Mouse (Mus musculus) layer of hippocampus, postnatal 14 days (tissue): ENCODE results near the gene Dlk1. TPM values are rescaled to one million over a fixed set of nuclear protein-coding genes. Genes with fewer than 3 reads are reported as not detected.

ENCODE experiments used
- DNase-seq, 2 experiments: peaks; one replicate each; pipeline ENCODE4 v3.0.0; 2021 to 2022; ENCODE audit warnings: low spot score in 2 of 2, mixed read lengths in 1 of 2
- long read RNA-seq, 2 experiments: library from polyadenylated mRNA; stranded (forward); transcript quantifications; one replicate each; pipeline ENCODE4 v2.0.0; 2021
- total RNA-seq, 2 experiments: library from RNA; stranded (reverse); gene quantifications; 2 replicates each; pipeline ENCODE4 v1.2.3; 2021

The Dlk1 gene
- 1 to 10 TPM; 1.9 to 2.3 TPM for total RNA-seq
- long read RNA-seq, experiment 1, partial matches to known transcripts, result 0 of 1 reads
- long read RNA-seq, experiment 1, other reads (novel, unspliced or antisense), result 1 of 1 reads
- long read RNA-seq, experiment 2, partial matches to known transcripts, result 0 of 1 reads
- long read RNA-seq, experiment 2, other reads (novel, unspliced or antisense), result 1 of 1 reads

DNA sequence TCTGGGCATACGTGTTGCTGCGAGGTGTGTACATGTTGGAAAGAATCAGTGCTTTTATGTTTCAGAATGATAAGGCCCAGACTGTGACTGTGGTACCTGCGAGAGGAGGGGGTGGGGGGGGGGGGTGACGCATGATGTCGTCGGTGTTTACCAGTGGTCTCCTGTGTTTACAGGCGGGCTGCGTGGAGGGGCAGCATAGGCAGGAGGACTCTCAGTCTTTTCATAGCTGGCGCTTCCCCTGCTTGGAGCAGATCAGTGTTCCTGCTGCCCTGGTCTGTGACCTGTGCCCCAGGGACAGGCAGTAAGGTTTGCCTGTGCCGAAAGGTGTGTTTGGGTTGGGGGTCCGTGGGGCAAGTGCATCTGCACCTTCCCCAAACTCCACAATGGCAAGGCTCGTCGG is at the start of gene Dlk1:
TSS of gene Dlk1 (plus strand) at position 232 of the 400 bp plus-strand sequence.
- no peak for DNase-seq

DNA sequence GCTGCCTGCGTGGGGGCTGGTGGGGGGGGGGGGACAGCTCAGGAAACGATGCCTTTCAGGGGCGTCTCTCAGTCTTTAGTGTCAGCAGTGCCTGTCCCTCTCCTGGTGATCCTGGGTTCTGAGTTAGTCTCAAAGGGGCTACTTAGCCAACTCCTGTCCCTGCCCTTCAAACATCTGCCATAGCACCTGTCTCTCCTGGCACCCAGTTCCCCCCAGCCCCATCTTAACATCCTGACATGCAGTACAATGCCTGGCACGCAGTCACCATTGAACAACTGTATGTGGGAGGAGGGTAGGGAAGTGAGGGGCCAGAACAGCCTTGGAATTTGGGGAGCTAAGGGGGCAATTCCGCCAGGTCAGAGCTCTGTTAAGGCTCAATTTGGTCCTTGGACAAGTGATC is 49.7 kb upstream of the Dlk1 start:
- DNase-seq, result no peak

DNA sequence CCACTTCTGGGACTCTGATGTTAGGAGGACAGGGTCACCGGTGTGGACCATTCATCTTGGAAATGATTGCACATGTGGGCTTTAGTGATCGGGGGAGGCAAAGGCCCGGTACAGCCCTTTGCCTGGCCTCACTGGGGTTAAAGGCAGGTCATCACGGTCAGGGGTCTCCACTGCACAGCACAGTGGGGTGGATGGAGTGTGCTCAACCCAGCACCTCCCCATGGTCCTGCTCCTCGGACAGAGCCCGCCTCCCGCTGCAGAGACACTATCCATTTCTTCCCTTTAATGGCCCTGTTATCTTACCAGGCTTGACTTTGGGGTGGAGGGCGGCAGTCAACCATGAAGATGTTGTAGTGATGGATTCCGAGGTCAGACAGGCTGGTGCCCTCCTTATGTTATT is 48.9 kb upstream of the Dlk1 start:
- no peak for DNase-seq

DNA sequence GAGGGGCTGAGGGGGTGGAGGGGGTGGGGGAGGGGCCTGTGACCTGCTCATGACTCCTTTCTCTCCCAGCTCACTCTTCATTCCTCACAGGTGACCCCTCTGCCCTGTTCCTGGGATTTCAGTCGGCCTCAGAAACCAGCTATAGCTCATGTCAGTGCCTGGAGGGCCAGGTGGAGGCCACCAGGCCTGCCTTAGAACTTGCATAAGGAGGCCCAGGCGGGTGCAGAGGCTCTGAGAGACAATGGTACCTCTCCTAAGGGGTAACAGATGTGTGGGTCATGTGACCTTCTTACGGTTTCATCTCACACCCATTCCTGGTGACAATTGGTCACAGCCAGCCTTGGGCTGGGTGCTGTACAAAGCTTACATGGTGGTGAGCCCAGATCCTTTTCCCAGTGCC is 46.6 kb upstream of the Dlk1 start:
- no peak for DNase-seq

DNA sequence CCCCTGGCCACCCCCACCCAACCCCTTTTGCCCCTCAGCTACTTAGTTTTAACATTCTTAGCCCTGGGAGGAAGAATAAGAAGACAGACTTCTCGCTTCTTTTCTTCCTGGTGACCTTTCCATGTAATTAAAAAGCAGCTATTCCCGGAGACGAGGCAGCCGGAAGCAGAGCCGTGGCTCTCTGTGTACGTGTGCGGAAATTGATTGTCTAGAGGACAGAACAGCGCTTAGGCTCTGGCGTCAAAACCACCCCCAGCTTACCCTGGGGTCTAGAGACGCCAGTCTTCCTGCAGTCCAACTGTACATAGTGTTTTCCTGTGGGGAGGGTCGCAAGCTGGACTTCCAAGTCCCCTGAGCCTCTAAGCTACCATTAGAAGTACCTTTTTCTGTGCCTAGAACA is 41.9 kb upstream of the Dlk1 start:
- DNase-seq, result no peak

DNA sequence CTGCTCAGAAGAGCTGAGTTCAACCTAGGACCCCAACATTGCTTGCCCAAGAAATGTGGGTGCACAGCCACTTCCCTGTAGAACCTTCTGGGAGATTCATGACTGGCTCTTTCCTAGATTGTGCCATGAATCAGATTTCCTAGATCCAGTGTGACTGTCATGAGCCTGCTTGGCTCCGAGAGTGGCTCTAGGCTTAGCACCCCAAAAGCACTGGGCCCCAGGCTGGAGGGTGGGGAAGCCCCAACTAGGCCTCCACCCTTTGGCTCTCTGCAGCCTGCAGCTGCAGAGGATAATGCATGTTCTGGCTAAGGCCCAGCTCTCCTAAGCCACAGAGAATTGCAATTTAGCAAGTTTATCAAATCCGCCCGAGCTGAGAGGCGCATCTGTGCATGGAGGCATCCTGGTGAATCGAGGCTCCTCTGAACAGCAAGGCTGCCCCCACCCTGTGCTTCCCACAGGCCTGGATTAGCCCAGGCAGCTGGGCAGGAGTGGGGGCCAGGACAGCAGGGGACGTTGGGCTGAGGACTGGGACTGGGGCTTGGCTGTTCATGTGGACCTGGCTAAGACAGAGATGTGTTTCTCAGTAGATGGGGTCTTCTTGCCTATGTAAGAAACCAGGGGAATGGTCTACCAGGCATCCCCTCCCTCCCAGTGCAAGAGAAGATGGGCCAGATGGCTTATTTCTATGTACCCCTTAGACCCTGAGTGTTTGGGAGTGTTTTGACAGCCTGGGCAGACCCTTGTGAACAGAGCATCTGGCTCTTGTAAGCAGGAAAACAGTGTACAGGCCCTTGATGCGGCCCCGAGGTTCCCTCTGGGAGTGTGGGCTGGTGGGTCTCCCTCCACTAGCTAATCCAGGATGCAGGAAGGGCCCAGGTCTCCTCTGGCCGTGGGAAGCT is 41.2 kb upstream of the Dlk1 start:
- DNase-seq, result no peak

DNA sequence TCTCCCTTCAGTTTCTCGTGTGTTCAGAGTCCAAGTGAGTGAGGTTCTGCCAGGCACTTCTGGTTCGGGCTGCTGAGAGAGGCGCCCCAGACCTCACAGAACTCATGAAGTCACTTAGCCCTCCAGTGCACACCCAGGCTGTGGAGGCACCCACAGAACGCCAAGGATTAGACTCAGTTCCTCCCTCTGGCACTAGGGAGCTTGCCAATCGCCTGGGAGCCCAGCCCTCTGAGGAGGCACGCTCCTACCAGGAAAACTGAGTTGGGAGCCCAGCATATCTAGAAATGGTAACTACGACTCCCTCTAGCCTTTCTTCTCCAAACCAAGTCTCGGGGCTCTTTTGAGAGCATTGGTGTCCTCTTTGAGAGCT is 40.6 kb upstream of the Dlk1 start:
- DNase-seq, result no peak

DNA sequence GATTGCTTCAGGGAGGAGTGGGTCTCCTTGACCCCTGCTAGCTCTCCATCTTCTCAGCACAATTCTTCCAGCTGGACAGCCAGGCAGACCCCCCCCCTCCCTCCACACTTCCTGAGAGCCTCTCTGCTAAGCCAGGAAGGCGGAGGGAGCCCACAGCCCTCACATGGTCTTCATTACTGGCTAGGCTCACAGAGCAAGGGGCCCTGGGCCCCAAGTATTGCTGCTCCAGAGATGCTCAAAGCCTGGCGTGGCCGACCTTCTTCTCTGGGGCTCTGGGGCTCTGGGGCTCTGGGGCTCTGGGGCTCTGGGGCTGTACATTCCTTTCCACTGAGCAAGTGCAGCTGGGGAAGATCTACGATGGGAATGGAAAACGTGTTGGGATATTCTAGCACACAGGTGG is 39.9 kb upstream of the Dlk1 start:
- DNase-seq, result no peak

DNA sequence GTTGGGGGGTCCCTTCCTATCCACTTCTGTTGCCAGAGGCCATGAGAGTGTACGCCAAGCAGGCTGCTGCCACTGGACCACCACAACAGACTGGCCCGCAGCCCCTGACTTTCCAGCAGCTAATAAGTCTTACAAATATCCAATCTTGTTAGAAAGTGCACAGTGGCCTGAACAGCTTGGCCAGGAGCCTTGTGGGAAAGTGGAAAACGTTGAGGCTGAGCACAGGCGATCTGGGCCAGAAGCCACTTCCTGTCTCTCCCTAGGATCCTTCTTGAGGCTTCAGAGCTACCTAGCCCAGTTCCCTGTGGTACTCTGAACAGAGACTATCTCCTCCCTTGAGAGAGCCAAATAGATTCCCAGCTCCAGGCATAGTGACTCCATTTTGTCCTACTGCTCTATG is 39.3 kb upstream of the Dlk1 start:
- DNase-seq, result no peak

DNA sequence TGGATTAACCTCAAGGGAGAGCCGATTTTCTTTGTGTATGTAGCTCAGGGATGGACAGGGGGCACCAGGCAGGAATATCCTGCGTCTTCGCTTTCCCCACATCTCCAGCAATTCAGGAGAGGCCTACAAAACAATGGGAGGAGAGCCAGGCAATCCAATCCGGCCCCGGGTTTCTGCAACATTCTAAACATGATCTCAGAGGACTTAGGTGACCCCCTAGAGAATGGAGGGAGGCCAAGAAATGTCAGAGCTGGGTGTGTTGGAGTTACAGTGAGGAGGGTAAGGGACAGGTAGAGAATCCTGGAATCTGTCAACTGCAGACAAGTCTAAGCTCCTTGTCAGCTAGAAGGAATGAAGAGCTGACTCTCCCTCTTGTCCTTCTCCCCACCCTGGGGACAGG is 35.9 kb upstream of the Dlk1 start:
- DNase-seq, result no peak

DNA sequence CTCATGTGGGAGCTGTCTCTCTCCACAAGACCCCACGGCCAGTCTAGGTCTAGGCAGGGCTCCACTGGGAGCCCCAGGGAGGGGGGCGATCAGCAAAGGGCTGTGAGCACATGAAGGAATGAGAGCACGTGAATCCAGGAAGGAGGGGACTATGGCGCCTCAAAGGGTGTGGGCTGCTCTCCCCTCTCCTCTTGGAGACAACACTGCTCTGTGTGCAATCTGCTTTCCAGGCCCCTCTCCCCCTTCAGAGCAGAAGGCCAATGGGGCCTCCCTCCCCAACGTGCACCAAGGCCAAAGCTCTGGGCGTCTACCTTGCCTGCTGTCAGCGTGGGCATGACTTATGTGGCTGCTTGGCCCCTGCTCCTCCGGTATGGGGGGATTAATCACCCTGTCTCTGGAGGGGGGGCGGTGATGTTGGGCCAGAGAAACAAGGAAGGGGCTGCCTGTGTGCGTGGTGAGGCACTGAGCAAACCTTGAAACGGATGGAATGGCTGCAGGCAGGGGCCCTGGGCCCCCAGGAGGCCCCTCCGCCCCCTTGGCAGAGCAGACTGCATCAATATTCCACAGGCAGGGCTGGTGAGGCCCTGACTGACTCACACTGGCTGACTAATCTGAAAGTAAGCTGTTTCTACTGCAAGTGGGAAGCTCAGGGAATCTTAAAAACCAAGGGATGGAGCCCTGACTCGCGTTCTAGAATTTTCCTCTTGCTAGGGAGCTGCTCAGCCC is 35.0 kb upstream of the Dlk1 start:
- DNase-seq, result no peak

DNA sequence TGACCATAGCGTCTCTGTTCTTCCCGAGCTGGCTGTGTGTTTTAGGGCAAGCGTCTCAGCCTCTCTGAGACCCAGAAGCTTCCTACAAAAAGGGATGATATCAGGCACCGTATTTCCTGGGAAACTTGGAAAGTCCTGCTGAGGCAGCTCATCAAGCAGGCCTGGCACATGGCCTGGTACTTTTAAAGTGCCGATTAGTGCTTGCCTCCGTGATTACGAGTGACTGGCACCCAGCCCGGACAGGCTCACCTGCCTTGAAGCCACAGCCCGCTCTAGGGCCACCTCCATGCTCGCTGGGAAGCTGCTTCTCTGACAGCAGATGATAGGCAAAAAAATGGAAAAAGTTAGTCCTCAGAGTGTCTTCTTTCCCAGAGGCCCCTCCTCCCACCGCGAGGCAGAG is 32.6 kb upstream of the Dlk1 start:
- no peak for DNase-seq

DNA sequence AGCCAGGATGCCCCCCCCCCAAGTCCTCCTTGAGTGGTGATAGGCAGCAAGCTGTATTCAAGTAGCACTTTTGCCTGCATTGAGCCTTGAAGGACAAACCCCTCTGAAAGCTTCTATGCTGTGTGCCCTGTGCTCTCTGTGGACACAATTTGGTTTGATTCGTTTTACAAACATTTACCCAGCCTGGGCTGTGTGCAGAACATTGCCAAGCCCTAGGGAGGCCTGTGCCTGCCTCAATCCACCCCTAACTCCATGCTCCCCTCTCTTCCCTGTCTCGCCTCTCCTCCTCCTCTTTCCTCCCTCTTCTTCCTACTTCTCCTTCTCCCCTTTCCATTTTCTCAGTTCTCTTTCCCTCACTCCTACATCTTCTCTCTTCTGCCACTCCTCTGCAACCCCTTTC is 29.5 kb upstream of the Dlk1 start:
- no peak for DNase-seq

DNA sequence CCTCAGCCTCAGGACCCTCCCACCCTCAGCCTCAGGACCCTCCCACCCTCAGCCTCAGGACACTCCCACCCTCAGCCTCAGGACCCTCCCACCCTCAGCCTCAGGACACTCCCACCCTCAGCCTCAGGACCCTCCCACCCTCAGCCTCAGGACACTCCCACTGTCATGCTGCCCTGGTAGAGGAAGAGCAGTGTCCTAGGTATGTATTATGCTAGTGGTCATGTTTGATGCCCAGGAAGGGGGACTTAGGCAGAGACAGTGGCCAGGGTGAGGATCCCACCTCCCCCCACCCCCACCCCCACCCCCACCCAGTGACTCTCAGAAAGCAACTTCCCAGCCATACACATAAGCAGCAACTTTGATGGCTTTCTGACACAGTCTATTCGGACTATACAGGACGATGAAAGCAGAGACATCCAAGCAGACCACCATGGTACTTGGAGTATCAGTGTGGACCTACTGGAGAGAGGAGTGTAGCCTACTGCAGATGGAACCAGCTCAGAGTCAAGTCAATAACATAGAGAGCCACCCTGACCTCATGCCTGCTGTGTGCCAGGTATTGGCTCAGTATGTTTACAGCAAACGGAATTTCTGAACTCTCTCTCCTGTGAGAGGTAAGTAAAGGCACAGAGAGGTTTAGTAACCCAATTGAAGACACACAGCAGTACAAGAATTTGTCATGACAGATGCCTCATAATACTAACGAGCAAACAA is 28.8 kb upstream of the Dlk1 start:
- no peak for DNase-seq

DNA sequence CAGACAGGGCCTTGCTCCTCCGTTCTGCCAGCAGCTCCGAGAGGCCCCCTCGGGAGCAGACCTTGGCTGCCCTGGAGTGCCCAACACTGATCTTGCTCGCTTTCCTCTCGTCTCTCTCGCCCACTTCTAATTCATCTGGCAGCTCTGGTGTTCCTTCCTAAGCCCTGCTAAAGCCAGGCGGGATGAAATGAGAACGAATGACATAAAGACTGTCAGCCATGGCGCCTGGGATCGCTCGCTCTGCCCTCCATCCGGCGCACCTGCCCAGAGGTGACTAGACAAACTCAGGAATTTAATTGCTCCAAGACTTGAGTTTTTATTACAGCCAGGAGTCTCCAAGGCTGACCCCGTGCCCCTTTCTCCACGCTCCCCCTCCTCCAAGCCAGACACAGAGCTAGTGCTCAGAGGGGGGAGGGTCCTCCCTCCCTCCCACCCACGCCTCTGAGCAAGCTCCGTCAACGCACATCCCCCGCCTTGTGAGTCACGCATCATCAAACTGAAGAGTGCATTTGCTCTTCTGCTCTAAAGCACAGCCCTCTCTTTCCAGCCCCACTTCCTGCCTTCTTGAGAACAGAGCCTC is 27.8 kb upstream of the Dlk1 start:
- DNase-seq, result no peak

DNA sequence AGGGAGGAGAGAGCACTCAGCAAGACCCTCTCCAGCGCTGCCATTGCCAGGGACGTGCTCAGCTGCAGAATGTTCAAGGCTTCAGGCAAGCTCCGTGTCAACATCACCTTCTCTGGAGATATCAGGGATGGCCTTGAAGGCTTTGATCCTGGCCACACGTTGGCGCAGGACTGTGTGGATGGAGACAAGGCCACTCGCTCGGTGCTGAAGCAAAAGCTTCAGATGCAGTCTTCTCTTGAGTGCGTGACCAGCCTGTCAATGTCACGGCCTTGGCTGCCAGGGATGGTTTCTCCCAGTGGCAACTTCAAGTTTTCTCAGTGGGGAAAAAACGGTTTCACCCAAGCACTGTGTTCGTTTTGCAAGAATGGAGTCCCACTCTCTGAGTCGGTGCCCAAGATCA is 26.6 kb upstream of the Dlk1 start:
- no peak for DNase-seq

DNA sequence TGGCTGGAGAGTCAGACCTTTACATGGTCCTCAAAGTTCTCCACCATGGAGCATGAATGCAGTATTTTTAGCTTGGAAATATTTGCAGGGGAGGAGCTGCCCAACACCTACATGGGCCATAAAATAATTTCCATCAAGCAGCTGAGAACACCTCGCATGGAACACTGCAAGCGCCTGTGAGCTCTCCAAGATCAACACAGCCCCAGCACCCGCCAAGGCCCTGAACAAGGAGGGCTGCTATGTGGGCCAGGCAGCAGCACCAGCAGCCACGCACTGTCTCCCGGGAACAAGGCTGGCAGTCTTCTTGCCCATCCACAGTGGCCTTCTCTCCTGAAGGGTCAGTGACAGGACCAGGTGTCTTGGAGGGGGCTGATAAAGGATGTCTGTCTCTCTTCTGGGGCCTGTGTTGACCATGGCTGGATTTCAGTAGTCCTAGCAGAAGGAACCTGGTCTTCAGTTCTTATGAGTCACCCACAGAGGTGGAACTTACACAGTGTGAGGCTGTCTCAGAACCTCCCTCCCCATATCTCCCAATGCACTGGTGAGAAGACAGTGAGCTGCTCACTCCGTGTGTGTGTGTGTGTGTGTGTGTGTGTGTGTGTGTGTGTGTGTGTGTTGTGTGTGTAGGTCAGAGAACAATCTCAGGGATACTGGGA is 20.0 kb upstream of the Dlk1 start:
- DNase-seq, result no peak

DNA sequence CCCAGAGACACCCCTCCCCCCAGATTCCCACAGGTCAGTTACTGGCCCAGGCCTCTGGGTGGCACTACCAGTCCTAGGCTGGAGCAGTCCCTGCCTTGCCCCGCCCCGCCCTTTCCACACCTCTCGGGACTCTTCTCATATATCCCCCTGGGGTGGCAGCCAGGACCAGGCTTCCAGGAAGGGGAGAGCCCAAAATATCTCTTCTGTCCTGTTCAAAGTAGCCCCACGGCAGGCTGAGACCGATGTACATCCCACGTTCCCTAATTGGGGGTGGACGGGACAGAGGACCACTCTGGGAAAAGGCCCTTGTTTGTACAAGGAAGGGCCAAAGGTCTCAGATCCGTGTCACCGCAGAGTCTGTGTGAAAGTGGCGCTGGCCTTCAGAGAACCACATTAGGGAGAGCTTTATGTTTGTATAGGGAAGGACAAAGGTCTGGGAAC is 16.2 kb upstream of the Dlk1 start:
- DNase-seq, result no peak

DNA sequence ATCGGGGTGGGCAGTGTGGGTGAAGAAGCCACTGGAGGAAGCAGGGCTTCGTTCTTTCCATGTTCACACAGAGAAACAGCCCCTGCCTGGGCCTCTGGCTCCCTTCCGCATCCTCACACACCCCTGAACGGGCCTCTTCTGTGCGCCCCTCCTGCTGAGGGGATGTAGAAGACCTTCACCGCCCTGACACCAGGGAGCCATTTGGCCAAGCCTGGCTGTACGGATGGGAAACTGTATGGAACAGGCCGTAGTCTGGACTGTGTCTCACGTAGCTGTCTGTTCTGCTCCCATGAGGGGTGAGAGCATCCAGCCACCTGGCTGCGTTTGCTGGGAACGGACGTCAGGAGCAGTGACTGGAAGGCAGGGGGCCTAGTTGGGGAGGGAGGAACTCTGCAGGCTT is 15.8 kb upstream of the Dlk1 start:
- DNase-seq, result no peak

DNA sequence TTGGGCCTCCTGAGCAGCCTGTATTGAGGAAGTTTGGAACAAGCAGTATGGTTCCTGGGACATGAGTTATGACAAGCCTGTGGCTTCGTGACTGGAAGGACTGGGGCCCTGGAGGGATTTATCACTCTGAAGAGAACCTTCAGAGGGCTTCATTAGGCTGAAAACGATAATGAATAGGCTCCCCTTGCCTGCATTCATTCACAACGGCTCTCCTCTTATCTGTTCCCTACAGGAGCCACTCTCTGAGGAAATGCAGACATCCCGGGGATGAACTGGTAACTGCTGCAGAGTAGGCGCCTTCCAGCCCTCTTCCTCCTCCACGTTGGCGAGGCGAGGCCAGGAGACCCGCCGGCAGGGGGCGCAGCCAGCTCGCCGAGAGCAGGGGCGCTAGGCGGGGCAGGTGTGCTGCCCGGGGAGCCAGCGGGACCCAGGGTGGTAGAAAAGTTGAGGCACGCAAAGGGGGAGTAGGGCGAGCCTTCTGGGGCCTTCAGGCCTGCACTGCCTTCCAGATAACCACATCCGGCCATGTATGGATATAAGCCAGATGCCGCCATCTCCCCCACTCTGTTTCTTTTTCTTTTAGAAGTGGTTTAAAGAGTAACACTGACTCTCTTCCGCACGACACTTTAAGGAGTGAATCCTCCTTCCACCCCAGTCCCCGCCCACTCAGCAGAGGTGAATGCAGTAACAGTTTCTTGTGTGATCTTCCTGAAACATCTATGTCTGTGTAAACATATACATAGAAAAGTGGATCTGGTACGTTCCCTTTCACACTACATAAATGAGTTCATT is 14.9 kb upstream of the Dlk1 start:
- DNase-seq, result peak; percentile 63 to 74
